Mouse (Mus musculus) MEL (cell line): ENCODE results near the gene Camk1d. TPM values are rescaled to one million over a fixed set of nuclear protein-coding genes. Genes with fewer than 3 reads are reported as not detected.

ENCODE experiments used
- DNase-seq: peaks from one replicate; pipeline ENCODE4 v3.0.0; 2011; ENCODE audit warnings: low read depth, low spot score
- H3K27ac ChIP-seq: 2 replicates; pipeline ENCODE4 v1.5.1; 2012; ENCODE audit warnings: low read depth, mild to moderate bottlenecking, control low read depth, low read length, moderate library complexity; ENCODE audit not compliant: control insufficient read depth
- H3K27me3 ChIP-seq, 2 experiments: fragments of 150-350 bp in 1 of 2; sonication (generic) in 1 of 2; 2 replicates each; pipeline ENCODE4 v1.6.1; 2012; ENCODE audit warnings: low read length in 2 of 2, mild to moderate bottlenecking in 2 of 2, improper control_type of control experiment in 1 of 2, moderate library complexity in 1 of 2; ENCODE audit not compliant: insufficient read depth in 2 of 2, control insufficient read depth in 1 of 2
- H3K36me3 ChIP-seq, 2 experiments: 2 replicates each; pipeline ENCODE4 v1.6.1; 2012 to 2014; ENCODE audit warnings: low read length in 2 of 2, improper control_type of control experiment in 1 of 2, inconsistent platforms in 1 of 2, mild to moderate bottlenecking in 1 of 2; ENCODE audit not compliant: insufficient read depth in 2 of 2, control insufficient read depth in 1 of 2
- H3K4me1 ChIP-seq, 2 experiments: fragments of 150-350 bp in 1 of 2; sonication (generic) in 1 of 2; 2 replicates each; pipeline ENCODE4 v1.6.1; 2012; ENCODE audit warnings: low read length in 2 of 2, improper control_type of control experiment in 1 of 2, mild to moderate bottlenecking in 1 of 2; ENCODE audit not compliant: insufficient read depth in 2 of 2, control insufficient read depth in 1 of 2
- H3K4me3 ChIP-seq, 2 experiments: fragments of 150-350 bp in 1 of 2; sonication (generic) in 1 of 2; 2 replicates each; pipeline ENCODE4 v1.5.1; 2012; ENCODE audit warnings: low read depth in 2 of 2, low read length in 2 of 2, mild to moderate bottlenecking in 2 of 2, moderate library complexity in 2 of 2, control low read depth in 1 of 2, improper control_type of control experiment in 1 of 2; ENCODE audit not compliant: control insufficient read depth in 1 of 2, insufficient read depth in 1 of 2
- H3K79me2 ChIP-seq: 2 replicates; pipeline ENCODE4 v1.6.1; 2012; ENCODE audit warnings: mild to moderate bottlenecking, low read length, moderate library complexity; ENCODE audit not compliant: control insufficient read depth, poor library complexity, insufficient read depth
- H3K9ac ChIP-seq: 2 replicates; pipeline ENCODE4 v1.6.1; 2012; ENCODE audit warnings: low read depth, mild to moderate bottlenecking, control low read depth, low read length, moderate library complexity; ENCODE audit not compliant: control insufficient read depth, poor library complexity, severe bottlenecking
- H3K9me3 ChIP-seq: fragments of 150-350 bp; sonication (generic); replicated peaks from 2 replicates; pipeline ENCODE4 v1.6.1; 2012; ENCODE audit warnings: mild to moderate bottlenecking, low read length, improper control_type of control experiment, moderate library complexity; ENCODE audit not compliant: insufficient read depth
- CHD1 ChIP-seq: IDR thresholded peaks from 2 replicates; pipeline ENCODE4 v1.6.1; 2012; ENCODE audit warnings: low read depth, mild to moderate bottlenecking, inconsistent platforms, low read length, improper control_type of control experiment
- CHD2 ChIP-seq: IDR thresholded peaks from 2 replicates; pipeline ENCODE4 v1.6.1; 2011; ENCODE audit warnings: low read length, improper control_type of control experiment
- E2F4 ChIP-seq: IDR thresholded peaks from 2 replicates; pipeline ENCODE4 v1.6.1; 2011; ENCODE audit warnings: low read depth, low read length, improper control_type of control experiment, borderline replicate concordance
- ELF1 ChIP-seq: IDR thresholded peaks from 2 replicates; pipeline ENCODE4 v1.6.1; 2014; ENCODE audit warnings: low read depth, mild to moderate bottlenecking, inconsistent platforms, low read length, improper control_type of control experiment, moderate library complexity
- ETS1 ChIP-seq: IDR thresholded peaks from 2 replicates; pipeline ENCODE4 v1.6.1; 2012; ENCODE audit warnings: low read depth, mild to moderate bottlenecking, inconsistent platforms, low read length, improper control_type of control experiment, moderate library complexity
- GATA1 ChIP-seq: IDR thresholded peaks from 2 replicates; pipeline ENCODE4 v1.6.1; 2011; ENCODE audit warnings: low read depth, low read length, improper control_type of control experiment
- MAFK ChIP-seq: IDR thresholded peaks from 2 replicates; pipeline ENCODE4 v1.6.1; 2011; ENCODE audit warnings: low read depth, mild to moderate bottlenecking, low read length, improper control_type of control experiment, borderline replicate concordance
- MAX ChIP-seq: IDR thresholded peaks from 2 replicates; pipeline ENCODE4 v1.6.1; 2011; ENCODE audit warnings: low read length, improper control_type of control experiment
- MAZ ChIP-seq: IDR thresholded peaks from 2 replicates; pipeline ENCODE4 v1.6.1; 2012; ENCODE audit warnings: low read depth, mild to moderate bottlenecking, inconsistent platforms, low read length, improper control_type of control experiment
- MYB ChIP-seq: IDR thresholded peaks from 2 replicates; pipeline ENCODE4 v1.6.1; 2011; ENCODE audit warnings: mild to moderate bottlenecking, low read depth, low read length, improper control_type of control experiment
- MYC ChIP-seq: IDR thresholded peaks from 2 replicates; pipeline ENCODE4 v1.6.1; 2011; ENCODE audit warnings: low read depth, mild to moderate bottlenecking, low read length, improper control_type of control experiment, moderate library complexity
- POLR2A ChIP-seq, 2 experiments: IDR thresholded peaks; 2 replicates each; pipeline ENCODE4 v1.6.1; 2011 to 2012; ENCODE audit warnings: low read length in 2 of 2, mild to moderate bottlenecking in 2 of 2, control low read depth in 1 of 2, improper control_type of control experiment in 1 of 2, low read depth in 1 of 2, moderate library complexity in 1 of 2; ENCODE audit not compliant: control insufficient read depth in 1 of 2, insufficient read depth in 1 of 2, poor library complexity in 1 of 2
- POLR2AphosphoS5 ChIP-seq: IDR thresholded peaks from 2 replicates; pipeline ENCODE4 v1.6.1; 2012; ENCODE audit warnings: low read depth, borderline replicate concordance, mild to moderate bottlenecking, inconsistent platforms, low read length, moderate library complexity, mixed read lengths
- RCOR1 ChIP-seq: IDR thresholded peaks from 2 replicates; pipeline ENCODE4 v1.6.1; 2012; ENCODE audit warnings: low read depth, mild to moderate bottlenecking, inconsistent platforms, low read length, improper control_type of control experiment
- SIN3A ChIP-seq: IDR thresholded peaks from 2 replicates; pipeline ENCODE4 v1.6.1; 2012; ENCODE audit warnings: low read length, improper control_type of control experiment, inconsistent platforms
- SMC3 ChIP-seq: IDR thresholded peaks from 2 replicates; pipeline ENCODE4 v1.6.1; 2011; ENCODE audit warnings: low read depth, low read length, improper control_type of control experiment
- TAL1 ChIP-seq: IDR thresholded peaks from 2 replicates; pipeline ENCODE4 v1.6.1; 2012; ENCODE audit warnings: mild to moderate bottlenecking, inconsistent platforms, low read length, moderate library complexity, mixed read lengths
- TBP ChIP-seq: IDR thresholded peaks from 2 replicates; pipeline ENCODE4 v1.8.0; 2011; ENCODE audit warnings: low read depth, low read length, improper control_type of control experiment
- TCF12 ChIP-seq: IDR thresholded peaks from 2 replicates; pipeline ENCODE4 v1.6.1; 2014; ENCODE audit warnings: low read depth, mild to moderate bottlenecking, inconsistent platforms, low read length, improper control_type of control experiment, moderate library complexity
- UBTF ChIP-seq: IDR thresholded peaks from 2 replicates; pipeline ENCODE4 v1.6.1; 2012; ENCODE audit warnings: low read depth, mild to moderate bottlenecking, inconsistent platforms, low read length, improper control_type of control experiment, moderate library complexity, borderline replicate concordance; ENCODE audit not compliant: insufficient read depth
- USF1 ChIP-seq: IDR thresholded peaks from 2 replicates; pipeline ENCODE4 v1.6.1; 2014; ENCODE audit warnings: low read depth, mild to moderate bottlenecking, inconsistent platforms, low read length, improper control_type of control experiment, moderate library complexity
- ZC3H11A ChIP-seq: IDR thresholded peaks from 2 replicates; pipeline ENCODE4 v1.6.1; 2012; ENCODE audit warnings: low read depth, mild to moderate bottlenecking, inconsistent platforms, low read length, improper control_type of control experiment
- ZKSCAN1 ChIP-seq: IDR thresholded peaks from 2 replicates; pipeline ENCODE4 v1.6.1; 2012; ENCODE audit warnings: low read depth, mild to moderate bottlenecking, inconsistent platforms, low read length, improper control_type of control experiment, moderate library complexity
- ZNF384 ChIP-seq: IDR thresholded peaks from 2 replicates; pipeline ENCODE4 v1.6.1; 2012; ENCODE audit warnings: low read depth, mild to moderate bottlenecking, inconsistent platforms, low read length, improper control_type of control experiment
- polyA plus RNA-seq, 2 experiments: library from polyadenylated mRNA; stranded (reverse) in 1 of 2; unstranded in 1 of 2; fragments of >175 nt in 1 of 2; fragments of >200 nt in 1 of 2; gene quantifications; 2 replicates each; pipeline versions ENCODE4 v1.2.1 to v1.2.4; 2012; ENCODE audit warnings: low replicate concordance in 2 of 2, low read depth in 1 of 2; ENCODE audit not compliant: insufficient read length in 2 of 2, insufficient read depth in 1 of 2, missing spikeins in 1 of 2
- total RNA-seq: library from RNA; depleted of rRNA; stranded (reverse); fragments of 300-350 nt; gene quantifications from 2 replicates; pipeline ENCODE4 v1.2.3, GENCODE M21; 2012

Gene Camk1d
- total and polyA plus RNA-seq, 3 experiments = 2.9 to 4.4 TPM; not detected in 1

GRCm38 (mm10) chr2:5392470-5392869, 321.8 kb downstream of the Camk1d start:
- no peak for TF ChIP-seq TCF12
- TF ChIP-seq MYB = no peak
- no peak for TF ChIP-seq MAFK
- TF ChIP-seq ETS1 = no peak
- no peak for TF ChIP-seq MYC
- TF ChIP-seq ELF1 = no peak
- TF ChIP-seq ZKSCAN1 = no peak
- TF ChIP-seq ZNF384 = no peak
- TF ChIP-seq ZC3H11A = no peak
- no peak for TF ChIP-seq CHD1
- TF ChIP-seq POLR2A (IDR thresholded peaks at IDR 0.05; ENCODE audit: control insufficient read depth in 1 of 2, insufficient read depth in 1 of 2, low read depth in 1 of 2, low read length in 2 of 2, poor library complexity in 1 of 2) = no peak
- TF ChIP-seq TAL1 = no peak
- no peak for TF ChIP-seq MAX
- no peak for TF ChIP-seq SIN3A
- TF ChIP-seq TBP = no peak
- TF ChIP-seq RCOR1 = no peak
- Histone ChIP-seq H3K4me3 (no peak overlapping the region), H3K79me2 (no peaks in the 10 kb centered on the region), H3K36me3 (no peaks in the 10 kb centered on the region), H3K9ac (no peak overlapping the region), H3K9me3 (no peaks in the 10 kb centered on the region), H3K27me3 (no peaks in the 10 kb centered on the region), H3K27ac (no peak overlapping the region), H3K4me1 (0 out of 4 replicates have a peak, but pooled peaks cover 0 to 2% of the 10 kb centered on the region in 2 experiments)
- no peak for DNase-seq

- H3K27me3 ChIP-seq = no peaks in the 10 kb centered on the region
- H3K4me3 ChIP-seq = no peak overlapping the region
- TF ChIP-seq USF1 = no peak
- no peak for TF ChIP-seq CHD2
- no peak for TF ChIP-seq UBTF
- TF ChIP-seq ETS1 = no peak
- no peak for TF ChIP-seq GATA1
- TF ChIP-seq POLR2A (IDR thresholded peaks at IDR 0.05; ENCODE audit: control insufficient read depth in 1 of 2, insufficient read depth in 1 of 2, low read depth in 1 of 2, low read length in 2 of 2, poor library complexity in 1 of 2) = no peak
- TF ChIP-seq E2F4 = no peak
- TF ChIP-seq MAZ = no peak
- TF ChIP-seq SIN3A = no peak
- TF ChIP-seq SMC3 = no peak
- TF ChIP-seq ELF1 = no peak
- TF ChIP-seq MYC = no peak
- no peak for TF ChIP-seq ZC3H11A
- no peak for TF ChIP-seq MAX
- no peak for TF ChIP-seq POLR2AphosphoS5
- TF ChIP-seq RCOR1 = no peak
- H3K79me2 ChIP-seq = no peaks in the 10 kb centered on the region
- H3K9ac ChIP-seq = no peak overlapping the region
- DNase-seq = no peak
- no peaks in the 10 kb centered on the region for H3K4me1 ChIP-seq
- H3K9me3 ChIP-seq = no peaks in the 10 kb centered on the region
- no peaks in the 10 kb centered on the region for H3K36me3 ChIP-seq
- H3K27ac ChIP-seq = no peak overlapping the region
Measured at GRCm38 (mm10) chr2:5388381-5388780, 325.9 kb downstream of the Camk1d start.
